8 mouse cellular contexts compared by ENCODE assay signal in the genomic region with DNA sequence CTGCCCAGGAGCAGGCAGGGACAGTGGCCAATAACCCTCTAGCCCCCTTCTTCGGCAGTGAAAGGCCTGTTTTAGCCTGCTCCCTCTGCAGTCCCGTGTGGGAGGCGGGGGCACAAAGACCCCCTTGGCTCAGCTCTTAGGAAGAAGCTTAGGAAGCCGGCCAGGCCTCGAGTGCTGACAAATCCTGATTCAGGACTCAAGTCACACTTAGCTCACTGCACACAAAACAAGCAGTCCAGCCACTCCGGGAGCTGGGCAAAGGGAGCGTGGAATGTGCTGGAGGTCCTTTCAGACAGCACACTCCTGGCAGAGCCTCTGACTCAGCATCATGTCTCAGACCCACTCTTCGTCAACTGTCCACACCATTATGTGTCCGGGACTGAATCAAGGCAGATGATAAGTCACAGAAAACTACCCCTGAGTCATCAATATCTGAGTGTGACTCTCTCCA. TPM values are rescaled to one million over a fixed set of nuclear protein-coding genes. Genes with fewer than 3 reads are reported as not detected.
DNase-seq lines count a peak whose midpoint lies in the region; ATAC-seq and TF ChIP-seq lines count a peak whose summit lies in the region.

No protein-coding gene starts in this region.

- no peaks in the 10 kb centered on the region for H3K9me3 ChIP-seq in limb, embryonic 14.5 days (ENCODE audit: control insufficient read depth, low read length)
- no peaks in the 10 kb centered on the region for H3K9me3 ChIP-seq in intestine, postnatal 0 days (ENCODE audit: control insufficient read depth)

- ATAC-seq in limb, embryonic 14.5 days (ENCODE audit: low FRiP score, low read depth), result 0 out of 2 replicates have a peak, but pooled peaks have one; percentile 31
- ATAC-seq in intestine, postnatal 0 days, result no peak

- 35% methylated on average over 9 of the region's 9 CpGs for WGBS in limb, embryonic 14.5 days
- 63% methylated on average over 9 of the region's 9 CpGs for WGBS in intestine, postnatal 0 days

- no peak overlapping the region for H3K4me2 ChIP-seq in limb, embryonic 14.5 days (replicated peaks; ENCODE audit: low read depth, low read length, severe bottlenecking)
- no peak overlapping the region for H3K4me2 ChIP-seq in intestine, postnatal 0 days (replicated peaks; ENCODE audit: low read depth)

- no peaks in the 10 kb centered on the region for H3K36me3 ChIP-seq in limb, embryonic 14.5 days (ENCODE audit: control insufficient read depth, insufficient read depth, low read length)
- H3K36me3 ChIP-seq in intestine, postnatal 0 days (ENCODE audit: control insufficient read depth, insufficient read depth), result no peaks in the 10 kb centered on the region

- TF ChIP-seq POLR2A in limb, embryonic 14.5 days (IDR thresholded peaks at IDR 0.05; ENCODE audit: borderline replicate concordance, extremely low read depth, insufficient read depth, insufficient read length), result no peak

- DNase-seq in Muller cell, postnatal 12 days (ENCODE audit: inconsistent ontology term), result peak; percentile 95
- DNase-seq in cerebellum, adult 8-10 months, result peak; percentile 42
- peak; percentile 95 for DNase-seq in heart, adult 11 months
- peak; percentile 49 for DNase-seq in kidney, adult 8-10 months
- DNase-seq in limb, embryonic 14.5 days (ENCODE audit: low spot score), result peak; percentile 50
- peak; percentile 55 for DNase-seq in retina, postnatal 1 day
- DNase-seq in spleen, postnatal 36 days (ENCODE audit: low spot score in 2 of 2), result no peak

- peaks cover 45% of the 10 kb centered on the region for H3K4me1 ChIP-seq in limb, embryonic 14.5 days (ENCODE audit: control insufficient read depth, insufficient read depth, low read length)
- H3K4me1 ChIP-seq in intestine, postnatal 0 days (replicated peaks; ENCODE audit: control insufficient read depth, insufficient read depth, low read length), result peaks cover 8% of the 10 kb centered on the region; the same call in 1 of the 2 replicates

- TF ChIP-seq CTCF in intestine, postnatal 0 days (IDR thresholded peaks at IDR 0.05; ENCODE audit: low read depth), result no peak

- H3K27ac ChIP-seq in limb, embryonic 14.5 days (replicated peaks; ENCODE audit: low read depth, low read length), result no peak overlapping the region
- no peak overlapping the region for H3K27ac ChIP-seq in intestine, postnatal 0 days (ENCODE audit: low read depth, low read length)

- H3K27me3 ChIP-seq in limb, embryonic 14.5 days (ENCODE audit: control insufficient read depth, insufficient read depth, low read length), result no peaks in the 10 kb centered on the region
- H3K27me3 ChIP-seq in intestine, postnatal 0 days (replicated peaks; ENCODE audit: control insufficient read depth, insufficient read depth, low read length), result no peaks in the 10 kb centered on the region

- no peak overlapping the region for H3K9ac ChIP-seq in limb, embryonic 14.5 days (ENCODE audit: low read depth, low read length, severe bottlenecking)
- H3K9ac ChIP-seq in intestine, postnatal 0 days (ENCODE audit: low read depth, low read length), result no peak overlapping the region

- no peak overlapping the region for H3K4me3 ChIP-seq in limb, embryonic 14.5 days (replicated peaks; ENCODE audit: low read length)
- no peak overlapping the region for H3K4me3 ChIP-seq in intestine, postnatal 0 days (ENCODE audit: low read depth, low read length)

RNA-seq across cellular contexts. Expression of gene Trio, which starts 28.2 kb away (rescaled TPM):
- polyA plus RNA-seq in limb, embryonic 14.5 days (2012; rRNA removed), result 230 and 262 TPM in 2 replicates
- polyA plus RNA-seq in limb, embryonic 14.5 days (2014; fragmentation: Nextera tagmentation; extraction: Ambion mirVana), result 78.7 and 86.7 TPM in 2 replicates
- polyA plus RNA-seq in intestine, postnatal 0 days (2015; fragmentation: Nextera tagmentation; extraction: Ambion mirVana), result 10.0 and 11.8 TPM in 2 replicates

Comparison
In these comparisons a context has a peak if more than half of its experiments do, and no peak if none do; other contexts are left out.
1. DNase-seq: peak in Muller cell, postnatal 12 days (single experiment), cerebellum, adult 8-10 months (single experiment), heart, adult 11 months (single experiment), kidney, adult 8-10 months (2 of 2), limb, embryonic 14.5 days (single experiment) and retina, postnatal 1 day (single experiment); none in spleen, postnatal 36 days (0 of 2).